ENCODE assay signal across 8 mouse cellular contexts in the genomic region with DNA sequence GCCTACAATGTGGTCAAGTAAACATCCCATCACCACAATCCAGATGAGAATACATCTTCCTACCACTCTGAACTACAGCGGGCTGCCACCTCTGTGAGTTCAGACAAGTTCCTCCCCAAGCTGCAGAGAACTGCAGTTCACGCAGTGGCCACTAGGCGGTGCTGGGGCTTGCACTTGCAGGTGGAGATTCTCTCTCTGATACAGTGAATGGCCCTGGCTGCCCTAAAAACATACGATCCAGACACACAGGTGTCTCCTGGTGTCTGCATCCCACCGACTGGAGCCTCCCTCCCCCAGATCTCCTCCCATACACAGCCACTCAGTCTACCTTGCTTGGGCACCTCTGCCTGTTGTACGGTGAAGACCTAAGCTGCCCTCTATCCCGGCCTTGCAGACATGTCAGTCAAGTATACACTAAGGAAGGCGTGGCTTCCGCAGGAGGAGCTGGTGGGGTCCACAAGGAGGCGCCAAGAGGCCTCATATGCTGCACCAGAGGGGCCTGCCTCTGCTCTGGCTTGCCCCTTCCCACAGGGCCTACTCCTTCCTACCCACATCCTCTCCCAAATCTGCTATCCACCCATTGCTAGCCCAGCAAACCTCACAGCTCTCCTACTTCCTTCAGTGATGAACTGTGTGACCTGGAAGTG. TPM values are rescaled to one million over a fixed set of nuclear protein-coding genes. Genes with fewer than 3 reads are reported as not detected.
A peak's percentile ranks its signal among the peaks of the same experiment; 100 is the strongest.
DNase-seq lines count a peak whose midpoint lies in the region; ATAC-seq and TF ChIP-seq lines count a peak whose summit lies in the region.

No protein-coding gene starts in this region.

- H3K9me3 ChIP-seq in ES-E14 (ENCODE audit: control insufficient read depth, insufficient read depth, low read depth, low read length): no peaks in the 10 kb centered on the region
- no peaks in the 10 kb centered on the region for H3K9me3 ChIP-seq in forebrain, postnatal 0 days (ENCODE audit: low read length)
- H3K9me3 ChIP-seq in lung, embryonic 14.5 days (ENCODE audit: low read depth, low read length): no peaks in the 10 kb centered on the region

- H3K4me2 ChIP-seq in forebrain, postnatal 0 days (ENCODE audit: low read depth): no peak overlapping the region
- peak overlapping the region; percentile 28; the same call in 1 of the 2 replicates for H3K4me2 ChIP-seq in lung, embryonic 14.5 days

- H3K36me3 ChIP-seq in ES-E14 (ENCODE audit: control insufficient read depth, insufficient read depth, low read length, poor library complexity, severe bottlenecking): peaks cover 31% of the 10 kb centered on the region
- H3K36me3 ChIP-seq in forebrain, postnatal 0 days (ENCODE audit: insufficient read depth): peaks cover 51% of the 10 kb centered on the region
- H3K36me3 ChIP-seq in lung, embryonic 14.5 days (ENCODE audit: insufficient read depth): peaks cover 72% of the 10 kb centered on the region
- H3K36me3 ChIP-seq in thymus, adult 2 months (ENCODE audit: control insufficient read depth, insufficient read depth, low read length): no peaks in the 10 kb centered on the region

- no peak for TF ChIP-seq POLR2A in olfactory bulb, adult 2 months (IDR thresholded peaks at IDR 0.05; ENCODE audit: insufficient read depth, low read depth, low read length)
- TF ChIP-seq POLR2A in thymus, adult 2 months (IDR thresholded peaks at IDR 0.05; ENCODE audit: control insufficient read depth, extremely low read depth, insufficient read depth, low read length, poor library complexity): no peak

- peak; percentile 95 for DNase-seq in ES-E14 (ENCODE audit: low read depth, low spot score)
- DNase-seq in cerebellum, adult 18-20 months: peak; percentile 78 to 81
- DNase-seq in forebrain, postnatal 0 days: peak; percentile 94
- peak; percentile 95 for DNase-seq in heart, postnatal 4 days
- peak; percentile 86 to 96 for DNase-seq in layer of hippocampus, adult 2 months (ENCODE audit: low spot score in 2 of 2)
- DNase-seq in lung, embryonic 14.5 days: peak; percentile 96
- DNase-seq in thymus, adult 2 months: peak; percentile 97

- H3K27ac ChIP-seq in ES-E14 (ENCODE audit: insufficient read depth, low read depth, low read length, poor library complexity, severe bottlenecking): no peak overlapping the region
- no peak overlapping the region for H3K27ac ChIP-seq in forebrain, postnatal 0 days (ENCODE audit: low read depth, low read length)
- no peak overlapping the region for H3K27ac ChIP-seq in layer of hippocampus, adult 2 months
- peak overlapping the region; percentile 3; the same call in 1 of the 2 replicates for H3K27ac ChIP-seq in lung, embryonic 14.5 days (ENCODE audit: low read depth)
- H3K27ac ChIP-seq in olfactory bulb, adult 2 months (ENCODE audit: insufficient read depth, low read depth, low read length): no peak overlapping the region
- peak overlapping the region; percentile 38 for H3K27ac ChIP-seq in thymus, adult 2 months (ENCODE audit: control insufficient read depth, insufficient read depth, low read length)

- in situ Hi-C loops in ES-E14 (cut with MboI; ENCODE audit: low sequenced_read_pairs in 2 of 2, unreplicated experiment in 2 of 2): no loop called here

- H3K4me1 ChIP-seq in ES-E14 (ENCODE audit: control insufficient read depth in 2 of 2, insufficient read depth in 2 of 2, low read length in 2 of 2, poor library complexity in 1 of 2): peaks cover 11 to 66% of the 10 kb centered on the region in 2 experiments
- no peaks in the 10 kb centered on the region for H3K4me1 ChIP-seq in forebrain, postnatal 0 days (ENCODE audit: insufficient read depth)
- peaks cover 2% of the 10 kb centered on the region; the same call in 1 of the 2 replicates for H3K4me1 ChIP-seq in lung, embryonic 14.5 days (ENCODE audit: insufficient read depth)
- H3K4me1 ChIP-seq in olfactory bulb, adult 2 months (ENCODE audit: control insufficient read depth, insufficient read depth, low read length): peaks cover 24% of the 10 kb centered on the region
- peaks cover 17% of the 10 kb centered on the region for H3K4me1 ChIP-seq in thymus, adult 2 months (replicated peaks; ENCODE audit: control insufficient read depth, insufficient read depth, low read length)

- H3K4me3 ChIP-seq in ES-E14 (ENCODE audit: insufficient read depth in 1 of 2, low read depth in 1 of 2, low read length in 2 of 2, poor library complexity in 1 of 2, severe bottlenecking in 1 of 2): no peak overlapping the region
- no peak overlapping the region for H3K4me3 ChIP-seq in forebrain, postnatal 0 days (ENCODE audit: low read depth, low read length)
- no peak overlapping the region for H3K4me3 ChIP-seq in layer of hippocampus, adult 2 months
- no peak overlapping the region for H3K4me3 ChIP-seq in lung, embryonic 14.5 days (ENCODE audit: low read depth, low read length)
- H3K4me3 ChIP-seq in olfactory bulb, adult 2 months (ENCODE audit: insufficient read depth, low read depth, low read length): no peak overlapping the region
- peak overlapping the region; percentile 42 for H3K4me3 ChIP-seq in thymus, adult 2 months (ENCODE audit: control insufficient read depth, insufficient read depth, low read length)

- ATAC-seq in forebrain, postnatal 0 days: peak; percentile 87
- peak; percentile 70 for ATAC-seq in lung, embryonic 14.5 days (ENCODE audit: insufficient read depth)

- WGBS in forebrain, postnatal 0 days: 5% methylated on average over 10 of the region's 10 CpGs
- 7% methylated on average over 10 of the region's 10 CpGs for WGBS in lung, embryonic 14.5 days
- 15% methylated on average over 10 of the region's 10 CpGs for WGBS in olfactory bulb, adult 2 months
- 2% methylated on average over 10 of the region's 10 CpGs for WGBS in thymus, adult 2 months

- no peak overlapping the region for H3K9ac ChIP-seq in ES-E14 (ENCODE audit: insufficient read depth, low read depth, low read length, poor library complexity, severe bottlenecking)
- no peak overlapping the region for H3K9ac ChIP-seq in forebrain, postnatal 0 days
- no peak overlapping the region for H3K9ac ChIP-seq in lung, embryonic 14.5 days

- peak; percentile 97 for TF ChIP-seq CTCF in forebrain, postnatal 0 days (IDR thresholded peaks at IDR 0.05; ENCODE audit: low read depth)
- peak; percentile 99 for TF ChIP-seq CTCF in layer of hippocampus, adult 2 months (conservative IDR thresholded peaks at IDR 0.05)
- peak; percentile 96 for TF ChIP-seq CTCF in lung, embryonic 14.5 days (IDR thresholded peaks at IDR 0.05; ENCODE audit: low read depth)
- peak; percentile 91 for TF ChIP-seq CTCF in olfactory bulb, adult 2 months (IDR thresholded peaks at IDR 0.05; ENCODE audit: insufficient read depth, low read depth, low read length)
- peak; percentile 92 for TF ChIP-seq CTCF in thymus, adult 2 months (IDR thresholded peaks at IDR 0.05; ENCODE audit: borderline replicate concordance, control insufficient read depth, extremely low read depth, insufficient read depth, low read length, poor library complexity)

- no peaks in the 10 kb centered on the region for H3K27me3 ChIP-seq in forebrain, postnatal 0 days (ENCODE audit: insufficient read depth, low read length)
- no peaks in the 10 kb centered on the region for H3K27me3 ChIP-seq in lung, embryonic 14.5 days (ENCODE audit: insufficient read depth, low read length)
- H3K27me3 ChIP-seq in thymus, adult 2 months (ENCODE audit: control insufficient read depth, insufficient read depth, low read length): no peaks in the 10 kb centered on the region

TF ChIP-seq in ES-E14, 5 proteins besides CTCF, POLR2A, EP300 and RAD21:
- TF ChIP-seq ZC3H11A (IDR thresholded peaks at IDR 0.05; ENCODE audit: borderline replicate concordance, low read depth, low read length) (peak; percentile 49; the same call in 1 of the 2 replicates), ZNF384 (IDR thresholded peaks at IDR 0.05; ENCODE audit: low read depth, low read length) (no peak), MAFK (IDR thresholded peaks at IDR 0.05; ENCODE audit: insufficient read depth, low read depth, low read length) (no peak), CHD2 (IDR thresholded peaks at IDR 0.05; ENCODE audit: low read depth, low read length) (no peak), HCFC1 (IDR thresholded peaks at IDR 0.05; ENCODE audit: borderline replicate concordance, insufficient read depth, low read length) (no peak; the same call in 1 of the 2 replicates)

RNA-seq across cellular contexts. Expression of gene Zbp1, which starts 11.0 kb away (rescaled TPM):
- total RNA-seq in ES-E14 (2012; rRNA removed): 0.67 and 1.7 TPM in 2 replicates
- total RNA-seq in forebrain, postnatal 0 days (2014; rRNA removed): 0.52 TPM in 1 of 2 replicates, not detected in the other
- 0.44 and 0.45 TPM in 2 replicates for polyA plus RNA-seq in forebrain, postnatal 0 days (2015; fragmentation: Nextera tagmentation; extraction: Ambion mirVana)
- under 1 TPM in 1 of 2 experiments, not detected in 1; 0.14 TPM for total RNA-seq in heart, postnatal 4 days (2021)
- total RNA-seq in layer of hippocampus, adult 2 months (2021): under 1 TPM in 1 of 2 experiments, not detected in 1; 0.28 TPM
- 0.34 and 0.41 TPM in 2 replicates for polyA plus RNA-seq in lung, embryonic 14.5 days (2014; fragmentation: Nextera tagmentation; extraction: Ambion mirVana)
- polyA plus RNA-seq in olfactory bulb, adult 2 months (2012; ENCODE audit: insufficient read depth, insufficient read length, low replicate concordance, missing spikeins): not detected in 2 replicates
- 58.6 and 63.7 TPM in 2 replicates for polyA plus RNA-seq in thymus, adult 2 months (2012; rRNA removed)

RNA-seq across cellular contexts. Expression of gene Pmepa1, which starts 46.6 kb away (rescaled TPM):
- total RNA-seq in ES-E14 (2012; rRNA removed): 20.3 and 21.6 TPM in 2 replicates
- total RNA-seq in forebrain, postnatal 0 days (2014; rRNA removed): 6.9 and 8.5 TPM in 2 replicates
- polyA plus RNA-seq in forebrain, postnatal 0 days (2015; fragmentation: Nextera tagmentation; extraction: Ambion mirVana): 2.5 and 3.1 TPM in 2 replicates
- 10 to 100 TPM; 53.5 to 57.3 TPM for total RNA-seq in heart, postnatal 4 days (2021)
- total RNA-seq in layer of hippocampus, adult 2 months (2021): 10 to 100 TPM; 20.4 to 24.0 TPM
- polyA plus RNA-seq in lung, embryonic 14.5 days (2014; fragmentation: Nextera tagmentation; extraction: Ambion mirVana): 8.9 and 9.0 TPM in 2 replicates
- not detected in 2 replicates for polyA plus RNA-seq in olfactory bulb, adult 2 months (2012; ENCODE audit: insufficient read depth, insufficient read length, low replicate concordance, missing spikeins)
- 68.7 and 70.3 TPM in 2 replicates for polyA plus RNA-seq in thymus, adult 2 months (2012; rRNA removed)

Comparison
In these comparisons a context has a peak if more than half of its experiments do, and no peak if none do; other contexts are left out.
1. H3K27ac ChIP-seq: peak in lung, embryonic 14.5 days (single experiment) and thymus, adult 2 months (single experiment); none in ES-E14 (single experiment), forebrain, postnatal 0 days (single experiment), layer of hippocampus, adult 2 months (single experiment) and olfactory bulb, adult 2 months (single experiment).
2. Peak in every context shown above with its lines, with median percentiles within 50 percentile points of each other: DNase-seq and CTCF ChIP-seq.